Mouse (Mus musculus) thymus, postnatal 4 days (tissue): ENCODE results near the gene Gm20388.

Source experiments
- DNase-seq: peaks from one replicate; pipeline ENCODE4 v3.0.0; 2021

Gm20388 gene

GRCm38 (mm10) chr8:119916237-119916892 lies 5.7 kb downstream of the Gm20388 start:
- DNase-seq: no peak

GRCm38 (mm10) chr8:119917415-119917814 lies 6.8 kb downstream of the Gm20388 start:
- DNase-seq: no peak

GRCm38 (mm10) chr8:119918155-119918567 lies 7.5 kb downstream of the Gm20388 start:
- no peak for DNase-seq

GRCm38 (mm10) chr8:119923259-119923658 lies 12.6 kb downstream of the Gm20388 start:
- DNase-seq: no peak

- no peak for DNase-seq
Observed at GRCm38 (mm10) chr8:119925428-119925827, 14.8 kb downstream of the Gm20388 start.

GRCm38 (mm10) chr8:119926474-119926873 lies 15.8 kb downstream of the Gm20388 start:
- peak; percentile 45 for DNase-seq

- peak; percentile 45 for DNase-seq
Observed at GRCm38 (mm10) chr8:119927422-119928092, 16.9 kb downstream of the Gm20388 start.

- no peak for DNase-seq
Observed at GRCm38 (mm10) chr8:119931317-119931716, 20.7 kb downstream of the Gm20388 start.

- DNase-seq: no peak
Observed at GRCm38 (mm10) chr8:119933681-119934080, 23.0 kb downstream of the Gm20388 start.

GRCm38 (mm10) chr8:119935541-119935940 lies 24.9 kb downstream of the Gm20388 start:
- no peak for DNase-seq

- DNase-seq: no peak
Observed at GRCm38 (mm10) chr8:119938481-119938880, 27.8 kb downstream of the Gm20388 start.

- DNase-seq: no peak
Observed at GRCm38 (mm10) chr8:119939336-119939735, 28.7 kb downstream of the Gm20388 start.

- no peak for DNase-seq
Observed at GRCm38 (mm10) chr8:119941471-119941870, 30.8 kb downstream of the Gm20388 start.

- DNase-seq: no peak
Observed at GRCm38 (mm10) chr8:119943616-119944015, 33.0 kb downstream of the Gm20388 start.

- DNase-seq: peak; percentile 86
Observed at GRCm38 (mm10) chr8:119944096-119944811, 33.6 kb downstream of the Gm20388 start.

GRCm38 (mm10) chr8:119946326-119946865 lies 35.8 kb downstream of the Gm20388 start:
- peak; percentile 38 for DNase-seq

GRCm38 (mm10) chr8:119947653-119948052 lies 37.0 kb downstream of the Gm20388 start:
- no peak for DNase-seq

- no peak for DNase-seq
Observed at GRCm38 (mm10) chr8:119948340-119948739, 37.7 kb downstream of the Gm20388 start.

GRCm38 (mm10) chr8:119952282-119952681 lies 41.6 kb downstream of the Gm20388 start:
- no peak for DNase-seq

GRCm38 (mm10) chr8:119952747-119953146 lies 42.1 kb downstream of the Gm20388 start:
- no peak for DNase-seq

GRCm38 (mm10) chr8:119955333-119955732 lies 44.7 kb downstream of the Gm20388 start:
- DNase-seq: no peak

- DNase-seq: no peak
Observed at GRCm38 (mm10) chr8:119958076-119958475, 47.4 kb downstream of the Gm20388 start.

- no peak for DNase-seq
Observed at GRCm38 (mm10) chr8:119960531-119961104, 50.0 kb downstream of the Gm20388 start.
